Mouse (Mus musculus): ENCODE measurements around the gene Psma6. TPM values are rescaled to one million over a fixed set of nuclear protein-coding genes. Genes with fewer than 3 reads are reported as not detected.
"Not testable (repeated sequence)": the region's sequence is repeated elsewhere in the genome, so short reads cannot be mapped to it uniquely, and the experiment has no call there.

Psma6 gene
- total RNA-seq, 4 experiments from 2014 or later, result 149 to 159 (median 156) TPM

DNA sequence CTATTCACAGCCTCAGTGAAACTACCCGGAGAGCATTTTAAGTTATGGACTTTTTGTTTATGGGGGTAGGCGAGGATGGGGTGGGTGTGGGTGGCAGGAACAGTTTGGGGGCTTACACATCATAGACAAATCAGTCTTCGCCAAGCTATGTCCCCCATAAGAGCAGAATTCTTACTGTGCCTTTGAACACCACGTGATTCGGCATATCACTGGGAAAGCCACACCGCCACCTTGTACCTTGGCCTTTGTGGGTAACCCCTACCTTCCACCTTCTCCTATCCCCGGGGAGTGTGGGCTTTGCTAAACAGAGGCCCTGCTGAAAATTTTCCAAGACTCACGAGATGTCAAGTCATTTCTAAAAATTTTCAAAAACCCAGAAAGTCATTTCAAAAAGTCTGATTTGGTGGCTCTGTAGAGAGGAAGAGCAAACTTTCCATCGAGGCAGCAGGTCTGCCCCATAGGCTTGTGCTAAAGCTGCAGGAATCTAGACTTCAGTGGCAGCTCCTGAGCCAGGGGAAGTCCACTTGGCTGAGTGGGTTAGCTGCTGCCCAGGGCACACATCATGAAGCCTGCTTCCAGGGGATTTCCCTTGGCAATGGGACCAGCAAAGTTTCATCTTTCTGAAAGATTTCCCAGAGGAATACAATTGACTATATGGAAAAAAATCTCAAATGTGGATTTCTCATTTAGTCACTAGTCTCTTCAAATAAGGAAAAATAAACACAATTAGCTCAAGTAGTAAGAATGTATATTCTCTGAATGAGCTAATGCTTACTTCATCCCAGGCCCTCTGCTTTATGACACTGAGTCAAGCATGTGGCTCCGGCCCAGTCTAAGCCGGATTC, 8.9 kb downstream of the Psma6 start:
- DNase-seq (ENCODE audit: low spot score), result no peak

DNA sequence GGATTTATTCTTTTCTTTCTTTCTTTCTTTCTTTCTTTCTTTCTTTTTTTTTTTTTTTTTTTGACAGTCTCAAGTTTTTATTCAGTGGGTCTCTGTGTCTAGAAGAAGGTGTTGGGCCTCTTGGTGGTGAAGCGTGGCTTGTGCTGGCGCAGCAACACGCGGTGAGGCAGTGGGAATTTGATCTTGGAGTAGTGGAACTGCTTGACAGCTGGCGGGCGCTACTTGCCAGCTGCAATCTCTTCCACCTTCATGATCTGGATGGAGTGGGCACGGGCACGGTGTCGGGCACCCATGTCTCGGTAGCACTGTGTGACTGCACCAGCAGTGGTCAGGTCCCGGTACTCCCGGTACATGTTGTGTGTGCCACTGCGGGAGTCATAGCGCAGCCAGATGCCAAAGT, 11.6 kb downstream of the Psma6 start:
- DNase-seq (ENCODE audit: low spot score), result not testable (repeated sequence)

DNA sequence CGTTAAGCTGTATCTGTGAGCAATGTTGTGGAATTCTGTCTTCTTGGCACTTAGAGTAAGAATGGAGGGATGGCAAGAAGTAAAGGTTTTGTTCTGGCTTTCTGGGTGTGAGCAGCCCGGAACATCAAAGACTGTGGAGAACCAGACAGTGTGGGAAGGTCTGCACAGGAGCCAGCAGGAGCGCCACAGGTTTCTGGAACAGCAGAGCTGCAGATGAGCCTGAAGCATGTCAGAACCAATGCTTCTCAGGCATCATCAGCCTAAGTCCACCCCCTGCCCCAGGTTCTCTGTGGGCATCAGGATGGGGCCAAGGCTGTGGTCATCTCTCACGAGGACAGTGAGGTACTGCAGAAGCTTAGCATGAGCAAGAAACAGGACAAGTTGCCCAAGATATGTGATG, 12.5 kb downstream of the Psma6 start:
- no peak for DNase-seq (ENCODE audit: low spot score)

DNA sequence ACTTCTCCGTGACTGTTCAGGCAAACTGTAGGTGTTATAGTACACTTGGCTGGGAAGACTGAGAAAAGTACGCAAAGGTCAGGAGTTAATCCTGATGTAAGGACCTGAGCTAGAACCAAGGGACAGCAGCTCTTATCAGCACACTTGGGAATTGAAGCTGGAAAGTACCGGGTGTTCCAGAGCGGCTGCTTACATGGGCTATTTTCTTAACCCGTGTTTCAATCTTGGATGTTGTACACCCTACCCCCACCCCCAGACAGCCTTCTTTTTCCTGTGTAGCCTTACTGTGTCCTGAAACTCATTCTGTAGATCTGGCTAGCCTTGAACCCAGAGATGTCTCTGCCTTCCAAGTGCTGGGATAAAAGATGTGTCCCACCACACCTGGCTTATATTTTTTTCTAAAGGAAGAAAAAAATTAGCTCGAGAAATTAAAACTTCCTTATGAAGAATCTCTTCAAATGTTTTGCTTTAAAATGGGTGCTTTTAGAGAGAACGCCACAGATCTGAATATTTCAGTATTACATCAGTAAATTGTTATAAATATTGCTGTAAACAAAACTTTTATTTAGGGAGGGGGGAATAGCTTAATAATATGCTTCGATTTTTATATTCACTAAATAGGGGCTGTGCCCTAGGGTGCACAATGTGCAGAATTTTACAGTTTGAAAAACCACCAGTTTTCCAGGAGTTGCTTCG, 13.7 kb downstream of the Psma6 start:
- peak; percentile 47 for DNase-seq (ENCODE audit: low spot score)

DNA sequence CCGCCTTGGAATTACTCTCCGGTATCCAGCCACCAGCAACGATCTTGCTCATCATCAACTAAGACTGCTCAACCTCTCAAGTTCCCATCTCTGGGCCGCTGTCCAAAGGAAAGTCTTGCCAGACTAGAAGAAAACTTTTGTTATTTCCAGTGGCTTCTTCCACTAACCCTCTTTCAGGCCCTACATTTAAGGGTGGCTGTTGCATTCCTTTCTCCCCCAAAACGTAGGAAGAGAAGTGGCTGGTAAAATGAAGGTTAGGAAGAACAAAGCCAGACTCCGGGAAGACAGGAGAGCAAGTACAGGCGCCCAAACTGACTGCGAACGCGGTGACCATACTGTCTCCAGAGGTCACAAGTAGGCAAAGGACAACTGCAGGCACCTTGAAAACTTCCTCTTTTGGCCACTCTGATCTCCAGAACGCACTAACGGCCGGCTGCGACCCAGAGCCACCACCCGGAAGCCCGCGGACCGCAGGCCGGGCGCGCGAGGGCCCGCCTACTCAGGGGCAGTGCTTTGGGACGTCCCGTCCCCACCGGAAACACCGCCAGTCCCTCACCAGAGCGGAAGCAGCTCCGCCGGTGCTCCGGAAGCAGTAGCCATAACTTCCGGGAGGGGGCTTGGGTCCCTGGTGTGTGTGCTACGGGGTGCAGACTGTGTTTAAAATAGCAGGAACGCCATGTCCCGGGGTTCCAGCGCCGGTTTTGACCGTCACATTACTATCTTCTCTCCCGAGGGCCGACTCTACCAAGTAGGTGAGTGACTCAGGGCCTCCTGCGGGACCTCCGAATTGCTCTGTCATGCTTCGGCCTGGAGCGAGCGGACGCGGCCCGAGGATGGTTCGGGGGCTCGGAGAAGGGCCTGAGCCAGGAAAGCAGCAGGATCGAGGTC, 14.5 kb downstream of the Psma6 start:
- DNase-seq (ENCODE audit: low spot score), result peak; percentile 92

- no peak for DNase-seq (ENCODE audit: low spot score)
These were observed 15.2 kb downstream of the Psma6 start for GRCm38 (mm10) chr12:55399128-55399677.

GRCm38 (mm10) chr12:55407888-55408287, 23.9 kb downstream of the Psma6 start:
- no peak for DNase-seq (ENCODE audit: low spot score)

GRCm38 (mm10) chr12:55415255-55415654, 31.2 kb downstream of the Psma6 start:
- no peak for DNase-seq (ENCODE audit: low spot score)

DNA sequence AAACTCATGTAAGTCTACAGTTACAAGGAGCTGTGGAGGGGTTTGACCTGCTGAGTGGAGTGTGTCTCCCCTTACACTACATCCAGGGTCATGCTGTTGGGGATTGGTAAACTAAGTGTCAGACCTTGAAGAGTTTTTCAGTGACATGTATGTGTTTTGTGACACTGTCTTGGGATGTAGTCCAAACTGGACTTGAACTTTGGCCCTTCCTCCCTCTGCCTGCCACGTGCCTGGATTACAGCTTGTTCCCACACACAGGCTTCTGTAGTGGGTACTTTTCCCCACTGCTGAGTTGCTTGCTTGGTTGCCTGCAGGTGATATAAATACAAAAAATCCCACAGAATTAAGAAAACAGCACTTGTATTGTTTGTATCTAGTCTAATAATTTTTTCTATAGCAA, 31.7 kb downstream of the Psma6 start:
- DNase-seq (ENCODE audit: low spot score), result no peak

DNA sequence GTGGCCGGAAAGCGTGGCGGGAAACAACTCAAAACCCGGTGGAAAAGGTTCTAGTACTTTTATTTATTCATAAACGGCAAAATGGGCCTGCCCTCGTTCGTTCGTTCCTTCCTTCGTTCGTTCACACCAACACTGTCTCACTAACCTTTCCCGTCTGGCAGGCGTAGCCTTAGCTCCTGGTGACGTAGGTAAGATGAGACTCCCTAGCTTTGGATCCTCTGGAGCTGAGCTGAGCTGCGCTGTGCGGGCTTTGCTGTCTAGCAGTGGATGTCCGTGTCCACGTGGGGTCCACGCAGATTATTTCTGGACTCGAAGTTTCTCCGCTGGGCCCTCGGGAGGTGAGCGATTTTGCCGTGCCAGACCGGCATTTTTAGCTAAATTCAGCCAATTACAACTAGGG, 36.2 kb downstream of the Psma6 start:
- DNase-seq (ENCODE audit: low spot score), result no peak

DNA sequence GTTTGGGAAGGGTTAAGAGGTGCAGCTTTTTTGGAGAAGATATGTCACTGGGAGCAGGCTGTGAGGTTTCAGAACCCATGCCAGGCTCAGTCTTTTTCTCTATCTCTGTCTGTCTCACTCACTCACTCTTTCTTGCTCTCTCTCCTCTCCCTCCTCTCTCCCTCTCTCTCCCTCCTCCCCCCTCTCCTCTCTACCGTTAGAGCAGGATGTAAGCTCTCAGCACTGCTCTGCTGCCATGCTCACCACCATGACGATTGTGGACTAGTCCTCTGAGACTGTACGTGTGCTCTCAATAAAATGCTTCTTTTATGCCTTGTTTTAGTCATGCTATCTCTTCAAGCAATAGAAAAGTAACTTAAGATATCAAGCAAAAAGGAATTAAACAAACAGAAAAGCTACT, 38.0 kb downstream of the Psma6 start:
- no peak for DNase-seq (ENCODE audit: low spot score)

DNA sequence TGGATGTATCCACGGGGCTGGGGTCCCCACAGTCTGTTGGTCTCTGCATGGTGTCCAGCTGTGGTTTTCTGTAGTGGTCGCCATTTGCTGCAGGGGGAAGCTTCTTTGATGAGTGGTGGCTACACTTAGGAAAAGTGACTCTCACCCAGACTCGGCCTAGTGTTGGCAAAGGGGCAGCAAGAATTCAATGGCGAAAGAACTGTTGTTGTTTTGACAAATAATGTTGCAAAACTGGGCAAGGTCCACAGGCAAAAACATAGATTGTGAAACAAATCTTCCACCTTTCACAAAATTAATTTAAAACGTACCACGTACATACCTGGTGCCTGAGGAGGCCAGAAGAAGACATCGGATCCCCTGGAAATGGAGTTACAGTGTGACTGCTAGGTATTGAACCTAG, 42.3 kb downstream of the Psma6 start:
- DNase-seq (ENCODE audit: low spot score), result no peak

GRCm38 (mm10) chr12:55429201-55429600, 45.2 kb downstream of the Psma6 start:
- no peak for DNase-seq (ENCODE audit: low spot score)

DNA sequence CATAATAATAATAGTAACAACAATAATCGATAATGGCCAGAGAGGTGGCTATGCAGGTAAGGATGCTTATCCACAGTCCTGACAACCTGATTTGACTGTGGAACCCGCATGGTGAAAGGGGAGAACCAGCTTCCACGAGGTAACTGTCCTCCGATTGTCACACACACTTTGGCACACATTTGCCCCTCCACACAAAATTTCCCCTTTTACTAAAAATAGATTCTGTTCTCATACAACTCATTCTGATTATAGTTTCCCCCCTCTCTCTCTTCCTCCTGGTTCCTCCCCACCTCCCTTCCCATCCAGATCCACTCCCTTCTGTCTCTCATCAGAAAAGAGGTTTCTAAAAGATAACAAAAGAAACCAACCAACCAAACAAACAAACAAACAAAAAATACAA, 45.9 kb downstream of the Psma6 start:
- no peak for DNase-seq (ENCODE audit: low spot score)

DNA sequence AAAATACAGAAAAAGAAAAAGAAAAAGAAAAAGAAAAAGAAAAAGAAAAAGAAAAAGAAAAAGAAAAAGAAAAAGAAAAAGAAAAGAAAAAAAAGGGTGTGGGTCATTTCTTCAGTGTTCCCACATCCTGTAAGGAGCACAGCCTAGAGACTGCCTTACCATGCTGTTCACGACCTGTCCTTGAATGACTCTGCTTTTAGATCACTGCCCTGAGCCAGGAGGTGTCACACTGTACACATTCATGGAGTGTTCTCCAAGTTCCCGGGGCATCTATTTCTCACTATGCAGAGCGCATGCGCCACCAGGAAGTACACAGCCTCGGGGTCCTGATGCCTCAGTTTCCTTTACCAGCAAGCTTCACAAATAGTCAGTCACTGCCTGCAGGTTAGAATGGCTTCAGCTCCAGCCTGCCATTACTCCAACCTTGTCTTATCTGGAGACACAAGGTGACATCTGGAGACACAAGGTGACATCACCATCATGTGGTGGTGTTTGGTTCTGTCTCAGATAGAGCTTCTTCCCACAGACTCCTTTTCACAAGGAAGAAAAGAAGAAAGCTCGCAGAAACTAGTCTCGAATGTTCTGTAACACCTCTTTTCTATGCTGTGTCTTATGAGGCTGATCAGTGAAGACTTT, 48.4 kb downstream of the Psma6 start:
- DNase-seq (ENCODE audit: low spot score), result no peak

DNA sequence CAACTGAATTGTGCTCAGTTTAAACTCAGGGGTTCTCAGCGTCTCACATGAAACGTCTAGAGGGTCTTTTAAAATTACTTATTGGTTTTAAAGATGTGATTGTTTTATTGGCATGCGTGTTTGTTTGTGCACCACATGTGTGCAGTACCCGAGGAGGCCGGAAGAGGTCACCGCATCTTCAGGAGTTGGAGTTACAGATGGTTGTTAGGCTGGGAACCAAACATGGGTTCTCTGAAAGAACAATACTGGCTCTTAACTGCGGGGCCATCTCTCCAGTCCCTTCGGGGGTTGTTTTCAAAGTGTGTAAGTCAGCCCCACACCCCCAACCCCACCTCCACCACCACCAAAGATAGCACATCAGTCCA, 48.9 kb downstream of the Psma6 start:
- DNase-seq (ENCODE audit: low spot score), result no peak

- no peak for DNase-seq (ENCODE audit: low spot score)
These were observed 49.9 kb downstream of the Psma6 start for GRCm38 (mm10) chr12:55433802-55434435.

- DNase-seq (ENCODE audit: low spot score), result no peak
These were observed 51.1 kb downstream of the Psma6 start for GRCm38 (mm10) chr12:55435080-55435479.

- DNase-seq (ENCODE audit: low spot score), result no peak
These were observed 53.3 kb downstream of the Psma6 start for GRCm38 (mm10) chr12:55437122-55437826.

DNA sequence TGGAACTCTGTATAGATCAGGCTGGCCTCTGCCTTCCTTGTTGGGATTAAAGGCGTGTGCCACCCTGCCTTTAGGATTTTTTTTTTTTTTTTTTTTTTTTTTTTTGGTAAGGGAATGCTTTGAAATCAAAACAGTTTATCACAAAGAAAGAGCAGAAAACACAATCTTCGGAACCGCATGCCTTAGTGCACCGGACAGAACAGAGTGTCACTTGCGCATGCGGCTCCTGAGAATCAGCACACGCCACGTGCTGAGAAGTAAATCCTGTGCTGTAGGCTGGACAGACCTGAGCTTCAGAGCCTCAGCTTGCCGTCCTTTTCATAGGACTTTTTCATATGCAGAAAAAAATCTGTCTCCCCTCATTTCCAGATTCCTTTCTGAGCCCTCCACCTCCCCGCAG, 54.0 kb downstream of the Psma6 start:
- no peak for DNase-seq (ENCODE audit: low spot score)
